Mouse (Mus musculus): Measurements from ENCODE around the gene Pcna. TPM values are rescaled to one million over a fixed set of nuclear protein-coding genes. Genes with fewer than 3 reads are reported as not detected.

The Pcna gene
- polyA plus RNA-seq, 2 experiments, result 234 to 315 TPM

DNA sequence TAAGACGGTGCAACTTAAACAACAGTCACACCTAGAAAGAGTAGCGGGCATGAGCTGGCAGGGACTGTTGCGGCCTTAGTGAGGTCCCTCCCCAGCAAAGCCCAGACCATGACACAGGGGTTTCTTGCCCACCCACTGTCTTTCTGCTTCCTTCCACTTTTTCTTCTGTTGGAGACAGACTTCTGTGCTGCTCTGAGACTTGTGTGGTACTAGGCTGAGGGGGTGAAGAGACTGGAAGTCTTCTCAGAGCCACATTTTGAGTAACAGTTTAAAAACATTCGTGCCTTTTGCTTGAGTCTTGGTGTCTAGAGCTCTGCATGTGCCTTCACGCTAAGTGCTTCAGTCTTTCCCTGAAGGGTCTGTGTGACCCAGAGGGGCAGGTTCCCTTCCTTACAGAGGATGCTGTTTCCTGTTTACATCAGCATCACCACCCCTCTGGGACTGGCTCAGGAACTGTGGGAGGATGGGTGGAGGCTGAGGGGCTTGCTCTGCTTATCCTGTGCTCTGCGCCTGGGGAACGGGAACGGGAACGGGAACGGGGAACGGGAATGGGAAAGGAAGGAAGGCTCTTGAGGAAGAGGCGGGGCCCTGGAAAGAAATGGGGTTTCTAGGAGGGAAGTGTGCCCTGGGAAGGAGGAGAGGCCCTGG is 31.5 kb upstream of the Pcna start:
- Histone ChIP-seq H3K9me3 (ENCODE audit: control insufficient read depth, low read length) (no peaks in the 10 kb centered on the region), H3K4me2 (replicated peaks; ENCODE audit: low read depth, low read length, severe bottlenecking) (no peak overlapping the region), H3K27me3 (ENCODE audit: control insufficient read depth, insufficient read depth, low read length) (no peaks in the 10 kb centered on the region), H3K36me3 (ENCODE audit: control insufficient read depth, insufficient read depth, low read length) (peaks cover 4% of the 10 kb centered on the region; the same call in 1 of the 2 replicates), H3K4me1 (ENCODE audit: control insufficient read depth, insufficient read depth, low read length) (peaks cover 11% of the 10 kb centered on the region), H3K27ac (replicated peaks; ENCODE audit: low read depth, low read length) (no peak overlapping the region), H3K4me3 (replicated peaks; ENCODE audit: low read length) (no peak overlapping the region), H3K9ac (ENCODE audit: low read depth, low read length, severe bottlenecking) (no peak overlapping the region)
- no peak for DNase-seq (ENCODE audit: low spot score)
- ATAC-seq (ENCODE audit: low FRiP score, low read depth), result no peak; the same call in 1 of the 2 replicates
- no peak for TF ChIP-seq POLR2A (IDR thresholded peaks at IDR 0.05; ENCODE audit: borderline replicate concordance, extremely low read depth, insufficient read depth, insufficient read length)
- WGBS, result 79% methylated on average over 12 of the region's 12 CpGs

DNA sequence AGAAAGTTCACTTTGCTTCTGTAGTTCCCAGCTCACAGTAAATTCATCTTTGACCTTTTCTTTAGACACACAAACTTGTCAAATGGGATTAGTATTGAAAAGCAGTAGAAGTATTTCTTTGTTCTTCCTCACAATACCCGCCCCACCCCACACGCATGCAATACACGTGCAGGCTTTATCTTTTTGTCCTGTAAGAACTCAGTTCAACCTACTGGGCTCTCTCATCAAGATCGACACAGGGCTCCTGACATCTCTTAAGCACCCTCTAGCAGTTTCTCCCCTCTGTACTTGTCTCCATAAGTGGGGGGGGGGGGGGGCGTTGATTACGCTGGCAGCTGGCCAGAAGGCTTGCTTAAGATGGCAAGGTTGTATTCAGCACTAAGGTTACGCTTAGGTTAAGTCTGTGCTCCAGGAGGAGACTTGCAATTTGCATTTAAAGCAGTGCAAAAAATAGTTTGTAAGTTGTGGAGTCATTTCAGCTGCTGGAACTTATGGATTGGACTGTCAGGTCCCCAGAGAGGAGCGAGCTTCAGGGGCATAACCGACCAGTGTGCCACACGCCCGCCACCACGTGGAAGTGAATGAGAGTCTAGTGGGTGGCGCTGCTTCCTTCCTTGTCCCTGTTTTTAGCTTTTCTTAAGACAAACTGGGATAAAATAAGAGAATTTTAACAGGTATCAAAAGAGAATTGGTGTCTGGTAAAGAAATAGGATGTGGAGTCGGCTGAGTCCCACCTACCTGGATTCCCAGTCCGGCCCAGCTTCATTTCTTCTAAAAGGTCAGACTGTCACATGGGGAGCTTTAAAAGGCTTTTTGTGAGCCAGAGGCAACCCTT is 30.3 kb upstream of the Pcna start:
- no peak overlapping the region for H3K4me2 ChIP-seq (replicated peaks; ENCODE audit: low read depth, low read length, severe bottlenecking)
- peaks cover 11% of the 10 kb centered on the region for H3K4me1 ChIP-seq (ENCODE audit: control insufficient read depth, insufficient read depth, low read length)
- TF ChIP-seq POLR2A (IDR thresholded peaks at IDR 0.05; ENCODE audit: borderline replicate concordance, extremely low read depth, insufficient read depth, insufficient read length), result no peak
- ATAC-seq (ENCODE audit: low FRiP score, low read depth) (0 out of 2 replicates have a peak, but pooled peaks have one; percentile 24), DNase-seq (ENCODE audit: low spot score) (no peak)
- WGBS, result 63% methylated on average over 15 of the region's 15 CpGs
- H3K36me3 ChIP-seq (ENCODE audit: control insufficient read depth, insufficient read depth, low read length), result peaks cover 4% of the 10 kb centered on the region; the same call in 1 of the 2 replicates
- H3K9me3 ChIP-seq (ENCODE audit: control insufficient read depth, low read length), result no peaks in the 10 kb centered on the region
- H3K27ac ChIP-seq (replicated peaks; ENCODE audit: low read depth, low read length), result no peak overlapping the region
- no peak overlapping the region for H3K9ac ChIP-seq (ENCODE audit: low read depth, low read length, severe bottlenecking)
- H3K4me3 ChIP-seq (replicated peaks; ENCODE audit: low read length), result no peak overlapping the region
- no peaks in the 10 kb centered on the region for H3K27me3 ChIP-seq (ENCODE audit: control insufficient read depth, insufficient read depth, low read length)

DNA sequence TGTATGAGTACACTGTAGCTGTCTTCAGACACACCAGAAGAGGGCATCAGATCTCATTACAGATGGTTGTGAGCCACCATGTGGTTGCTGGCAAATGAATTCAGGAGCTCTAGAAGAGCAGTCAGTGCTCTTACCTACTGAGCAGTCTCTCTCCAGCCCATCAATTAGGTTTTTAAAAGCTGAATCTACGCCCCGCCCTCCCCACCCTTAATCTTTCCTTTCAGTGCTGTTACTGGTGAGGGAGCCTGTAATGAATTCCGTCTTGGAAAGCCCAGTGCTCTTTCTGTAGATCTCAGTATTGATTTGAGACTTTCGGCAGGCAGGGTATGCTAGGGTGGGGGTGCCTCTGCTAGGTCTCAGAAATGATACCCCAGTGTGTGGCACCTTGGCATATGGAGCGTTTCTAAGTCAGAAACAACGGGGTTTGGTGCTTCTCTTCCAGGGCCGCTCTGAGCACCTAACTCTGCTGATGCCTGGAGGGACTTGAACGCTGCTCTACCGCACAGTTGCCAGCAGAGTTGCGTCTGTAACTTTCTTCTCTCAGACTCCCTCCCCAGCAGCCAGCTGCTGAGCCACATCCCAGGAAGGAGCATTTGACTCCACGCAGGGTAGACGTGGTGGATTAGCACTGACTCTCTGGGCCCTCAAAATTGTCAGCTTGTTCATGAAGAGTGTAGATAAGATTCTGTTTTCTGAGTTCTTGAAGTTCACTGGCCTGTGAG is 29.5 kb upstream of the Pcna start:
- Histone ChIP-seq H3K4me1 (ENCODE audit: control insufficient read depth, insufficient read depth, low read length) (peaks cover 11% of the 10 kb centered on the region), H3K9me3 (ENCODE audit: control insufficient read depth, low read length) (no peaks in the 10 kb centered on the region), H3K4me2 (replicated peaks; ENCODE audit: low read depth, low read length, severe bottlenecking) (no peak overlapping the region), H3K27me3 (ENCODE audit: control insufficient read depth, insufficient read depth, low read length) (no peaks in the 10 kb centered on the region), H3K9ac (ENCODE audit: low read depth, low read length, severe bottlenecking) (no peak overlapping the region), H3K27ac (replicated peaks; ENCODE audit: low read depth, low read length) (no peak overlapping the region), H3K36me3 (ENCODE audit: control insufficient read depth, insufficient read depth, low read length) (peaks cover 4% of the 10 kb centered on the region; the same call in 1 of the 2 replicates), H3K4me3 (replicated peaks; ENCODE audit: low read length) (no peak overlapping the region)
- WGBS, result 37% methylated on average over 12 of the region's 12 CpGs
- ATAC-seq (ENCODE audit: low FRiP score, low read depth), result peak; percentile 34; the same call in 1 of the 2 replicates
- DNase-seq (ENCODE audit: low spot score), result no peak
- TF ChIP-seq POLR2A (IDR thresholded peaks at IDR 0.05; ENCODE audit: borderline replicate concordance, extremely low read depth, insufficient read depth, insufficient read length), result no peak

DNA sequence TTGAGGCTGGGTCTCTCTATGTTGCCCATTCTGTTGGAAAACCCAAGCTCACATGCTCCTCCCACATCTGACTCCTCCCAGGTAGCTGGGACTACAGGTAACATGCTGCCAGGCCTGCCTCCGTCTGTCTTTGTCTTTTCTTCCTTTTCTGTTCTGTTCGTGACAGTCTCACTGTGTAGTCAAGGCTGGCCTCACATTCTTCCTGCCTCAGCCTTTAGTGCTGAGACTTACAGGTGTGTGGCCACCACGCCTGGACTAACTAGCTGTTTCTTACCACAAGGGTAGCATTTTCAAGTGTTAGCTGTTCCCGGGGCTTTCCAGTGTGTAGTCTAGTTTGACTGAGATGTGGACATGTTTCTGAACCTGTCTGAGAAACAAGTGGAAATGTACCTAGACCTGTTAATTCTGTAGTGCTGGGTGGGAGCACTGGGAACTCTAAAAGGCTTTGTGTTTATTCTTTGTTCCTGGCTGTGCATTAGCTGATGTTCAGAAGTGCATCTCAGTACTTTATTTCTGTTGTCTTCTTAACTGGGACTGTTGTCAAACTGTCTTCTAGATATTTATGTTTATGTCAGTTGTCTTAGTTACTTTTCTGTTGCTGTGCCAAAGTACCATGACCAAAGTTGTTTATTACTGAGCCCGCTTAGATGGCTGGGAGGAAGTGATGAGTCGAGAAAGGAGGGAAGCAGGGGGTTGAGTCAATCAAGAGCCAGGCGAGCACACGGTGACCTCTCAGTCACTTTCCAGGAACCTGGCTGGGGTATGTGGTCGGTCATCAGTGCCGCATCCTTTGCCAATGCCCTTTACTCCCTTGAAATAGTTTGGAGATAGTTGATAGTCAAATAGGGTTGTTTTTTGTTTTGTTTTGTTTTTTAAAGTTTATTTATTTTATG is 28.7 kb upstream of the Pcna start:
- DNase-seq (ENCODE audit: low spot score), result no peak
- no peak for TF ChIP-seq POLR2A (IDR thresholded peaks at IDR 0.05; ENCODE audit: borderline replicate concordance, extremely low read depth, insufficient read depth, insufficient read length)
- 64% methylated on average over 10 of the region's 10 CpGs for WGBS
- Histone ChIP-seq H3K36me3 (ENCODE audit: control insufficient read depth, insufficient read depth, low read length) (peaks cover 4% of the 10 kb centered on the region; the same call in 1 of the 2 replicates), H3K4me2 (replicated peaks; ENCODE audit: low read depth, low read length, severe bottlenecking) (no peak overlapping the region), H3K9me3 (ENCODE audit: control insufficient read depth, low read length) (no peaks in the 10 kb centered on the region), H3K27ac (replicated peaks; ENCODE audit: low read depth, low read length) (no peak overlapping the region), H3K4me3 (replicated peaks; ENCODE audit: low read length) (no peak overlapping the region), H3K9ac (ENCODE audit: low read depth, low read length, severe bottlenecking) (no peak overlapping the region), H3K27me3 (ENCODE audit: control insufficient read depth, insufficient read depth, low read length) (no peaks in the 10 kb centered on the region), H3K4me1 (ENCODE audit: control insufficient read depth, insufficient read depth, low read length) (peaks cover 11% of the 10 kb centered on the region)
- ATAC-seq (ENCODE audit: low FRiP score, low read depth), result no peak

All from limb, embryonic 14.5 days (tissue).